Mouse (Mus musculus) WW6 (cell line): Measurements from ENCODE around the gene Atp10a.

Experiments
- DNase-seq: peaks from one replicate; pipeline ENCODE4 v3.0.0-alpha.2; 2013; ENCODE audit warnings: low read depth, low spot score

Atp10a gene

DNA sequence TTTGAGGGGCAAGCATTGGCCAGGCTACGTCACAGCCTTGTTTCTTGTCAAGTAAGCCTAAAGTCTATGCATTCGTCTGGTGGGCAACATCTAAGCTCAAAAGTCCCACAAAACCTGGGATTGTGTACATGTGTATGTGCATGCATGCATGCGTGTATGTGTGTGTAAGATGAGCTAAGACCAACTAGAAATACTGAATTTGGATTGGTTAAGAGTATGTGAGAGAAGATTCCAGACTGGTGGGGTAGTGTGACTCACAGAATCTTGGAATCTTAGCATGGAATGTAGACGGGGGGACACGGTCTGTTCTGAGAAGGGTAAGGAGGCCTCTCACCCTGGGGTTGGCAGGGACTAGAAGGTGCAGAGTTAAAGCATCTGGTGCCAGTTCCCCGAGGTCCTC lies at the start of gene Atp10a:
TSS of gene Atp10a (plus strand) at position 301 of the 400 bp plus-strand sequence.
- no peak for DNase-seq

DNA sequence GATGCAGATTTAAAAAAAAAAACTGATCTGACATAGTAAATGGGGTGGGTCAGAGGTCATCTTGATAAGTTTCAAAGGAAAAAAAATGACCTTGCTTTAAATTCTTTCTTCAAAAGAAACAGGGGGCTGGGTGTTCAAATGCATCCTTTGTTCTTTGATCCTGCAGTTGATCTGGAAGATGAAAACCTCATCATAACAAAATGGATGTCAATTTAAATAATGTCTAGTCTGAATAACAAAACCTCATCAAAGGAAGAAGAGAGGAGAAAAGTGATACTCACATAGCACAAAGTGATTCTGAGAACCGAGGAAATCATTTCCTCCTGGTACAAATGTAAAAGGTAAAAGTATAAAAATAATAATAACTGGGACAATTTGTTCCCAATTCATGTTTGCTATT lies 37.9 kb upstream of the Atp10a start:
- no peak for DNase-seq

DNA sequence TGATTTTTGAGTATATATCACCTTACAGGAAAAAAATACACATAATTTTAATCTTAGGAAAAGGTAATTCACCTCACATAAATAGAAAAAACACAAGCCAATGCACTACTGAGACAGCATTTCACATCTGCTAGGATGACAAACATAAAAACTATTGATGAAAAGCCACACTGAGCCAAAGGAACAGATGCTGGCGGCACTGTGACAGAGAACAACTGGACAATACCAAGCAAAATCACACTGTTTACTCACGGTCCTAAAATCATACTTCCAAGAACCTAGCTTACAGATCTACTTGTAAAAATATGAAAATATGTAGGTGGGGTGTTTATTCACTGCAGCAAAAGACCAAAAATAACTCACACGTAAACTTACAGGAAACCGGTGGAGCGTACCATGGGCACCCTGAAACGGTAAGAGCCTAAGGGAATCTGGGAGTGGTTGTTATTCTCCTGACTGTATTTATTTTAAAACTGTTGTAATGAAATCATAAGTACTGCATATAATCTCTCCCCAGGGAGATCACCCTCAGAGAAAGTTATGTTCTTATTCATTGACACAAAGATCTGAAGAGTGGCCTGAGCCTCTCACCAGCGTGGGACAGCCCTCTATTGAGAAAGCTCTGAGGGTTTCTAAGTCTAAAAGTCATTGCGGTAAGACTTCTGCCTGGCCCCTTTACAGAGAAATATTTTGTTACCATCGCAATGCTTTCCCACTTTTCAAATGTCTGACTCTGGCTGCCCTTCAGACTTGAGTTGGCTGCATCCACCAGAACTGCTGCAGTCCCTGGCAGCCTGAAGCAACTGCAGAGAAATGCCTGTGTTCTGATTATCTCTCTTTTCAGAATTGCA lies 29.4 kb upstream of the Atp10a start:
- no peak for DNase-seq

DNA sequence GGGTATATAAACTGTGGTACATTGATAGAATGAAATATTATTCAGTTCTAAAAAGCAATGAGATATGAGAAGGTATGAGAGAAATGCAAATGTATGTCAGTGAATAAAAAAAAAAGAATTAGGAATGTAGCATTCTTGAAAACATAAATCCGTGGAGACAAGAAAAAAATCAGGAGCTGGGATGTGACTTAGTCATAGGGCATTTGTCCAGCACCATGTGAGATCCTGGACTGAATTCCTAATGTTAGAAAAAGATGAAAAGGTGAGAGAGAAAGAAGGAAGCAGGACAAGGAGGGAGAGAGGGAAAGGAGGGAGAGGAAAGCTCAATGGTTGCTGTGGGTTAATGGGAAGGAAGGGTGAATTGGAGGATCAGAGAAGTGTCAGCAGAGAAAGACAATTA lies 28.6 kb upstream of the Atp10a start:
- DNase-seq = no peak

DNA sequence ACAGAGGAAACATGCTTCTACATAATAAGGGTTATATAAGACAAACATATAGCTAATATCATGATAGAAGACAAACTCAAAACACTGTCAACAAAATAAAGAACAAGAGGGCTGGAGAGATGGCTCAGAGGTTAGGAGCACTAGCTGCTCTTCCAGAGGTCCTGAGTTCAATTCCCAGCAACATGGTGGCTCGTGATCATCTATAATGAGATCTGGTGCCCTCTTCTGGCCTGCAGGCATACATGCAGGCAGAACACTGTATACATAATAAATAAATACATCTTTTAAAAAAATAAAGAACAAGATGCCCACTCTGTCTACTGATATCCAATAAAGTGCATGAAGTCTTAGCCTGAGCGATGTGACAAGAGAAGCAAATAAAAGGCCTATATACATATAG lies 26.7 kb upstream of the Atp10a start:
- no peak for DNase-seq

DNA sequence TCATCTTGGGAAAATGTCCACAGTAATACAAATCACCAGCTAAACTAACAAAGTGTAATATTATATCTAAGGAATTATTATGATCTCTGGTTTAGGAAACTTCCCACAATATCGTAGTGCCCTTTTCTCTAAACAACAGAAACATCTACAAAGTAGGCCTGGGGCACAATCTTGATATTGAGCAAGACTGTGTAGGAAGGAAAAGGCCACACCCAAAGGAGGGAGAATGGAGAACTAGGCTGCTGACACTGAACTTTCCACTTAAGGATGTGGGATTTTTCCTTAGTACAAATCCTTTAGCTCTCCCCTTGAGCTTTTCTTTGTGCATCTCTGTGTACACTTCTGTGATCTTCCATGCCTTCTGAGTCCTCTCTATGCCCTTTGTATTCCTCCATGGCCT lies 22.3 kb upstream of the Atp10a start:
- no peak for DNase-seq

DNA sequence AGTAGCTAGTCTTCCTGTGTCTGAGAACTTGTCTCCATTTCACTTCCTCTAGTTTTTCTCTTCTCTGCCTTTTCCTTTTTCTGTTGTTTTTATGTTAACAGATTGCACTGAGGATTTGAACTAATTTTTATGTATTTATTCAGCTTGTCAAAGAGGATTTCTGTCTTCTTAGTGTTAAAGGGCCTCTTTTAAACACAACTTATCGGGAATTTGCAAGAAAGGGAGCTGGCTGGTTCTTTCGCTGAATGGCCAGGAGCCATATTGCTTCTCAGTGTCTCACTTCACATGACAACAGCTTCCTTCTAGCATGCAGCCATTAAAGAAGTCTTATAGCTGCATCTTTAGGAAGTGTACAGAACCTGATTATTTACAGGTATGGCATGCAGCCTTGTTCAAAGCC lies 16.3 kb upstream of the Atp10a start:
- DNase-seq = no peak

DNA sequence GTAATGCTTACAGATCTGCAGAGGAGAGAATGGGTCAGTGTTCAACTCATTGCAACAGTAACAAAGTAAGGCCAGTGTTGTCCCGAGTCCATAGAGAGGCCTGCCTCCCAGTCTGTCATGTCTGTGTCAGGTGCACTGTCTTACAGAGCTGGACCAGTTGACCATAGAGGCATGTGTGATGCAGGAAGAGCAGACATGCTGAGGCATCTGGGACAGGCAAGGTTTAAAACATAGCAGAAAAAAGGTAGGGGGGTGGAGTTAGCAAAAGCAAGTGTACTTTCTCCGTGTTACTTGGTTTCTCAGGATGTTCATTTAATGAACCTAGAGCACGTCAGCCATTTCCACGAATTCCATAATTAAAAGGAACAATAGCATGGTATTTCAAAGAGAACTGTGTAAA lies 15.5 kb upstream of the Atp10a start:
- DNase-seq = no peak

DNA sequence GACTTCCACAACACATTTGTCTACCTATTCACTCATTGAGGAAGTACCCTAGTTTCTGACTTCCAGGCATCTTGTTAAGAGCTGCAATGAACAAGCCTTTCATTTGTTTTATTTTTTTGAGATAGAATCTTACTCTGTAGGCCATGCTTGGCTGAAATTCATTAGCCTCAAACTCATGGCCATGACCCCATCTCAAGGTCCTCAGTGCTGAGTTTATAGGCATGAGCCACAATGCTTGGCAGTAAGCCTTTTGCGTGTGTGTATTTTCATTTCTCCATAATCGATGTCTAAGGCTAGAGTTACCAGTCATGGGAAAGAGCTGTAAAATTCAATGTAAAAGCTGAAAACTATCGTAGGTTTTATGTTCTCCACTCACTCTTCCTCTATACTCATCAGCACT lies 14.1 kb upstream of the Atp10a start:
- DNase-seq = no peak

DNA sequence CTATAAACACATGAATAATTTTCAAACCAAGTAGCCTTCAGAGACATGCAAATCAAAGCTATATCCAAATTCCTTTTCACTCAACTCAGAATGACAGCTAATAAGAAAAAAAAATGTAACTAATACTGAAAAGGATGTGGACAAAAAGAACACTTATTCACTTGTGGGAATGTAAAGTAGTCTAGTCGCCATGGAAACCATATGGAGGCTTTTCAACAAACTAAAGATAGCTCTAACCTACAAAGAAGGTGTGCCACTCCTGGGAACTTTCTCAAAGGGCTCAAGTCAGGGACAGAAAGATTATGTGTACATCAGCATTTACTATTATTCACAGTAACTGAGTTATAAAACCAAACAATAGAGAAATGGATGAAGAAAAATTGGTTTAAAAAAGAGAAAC lies 8.6 kb upstream of the Atp10a start:
- no peak for DNase-seq

DNA sequence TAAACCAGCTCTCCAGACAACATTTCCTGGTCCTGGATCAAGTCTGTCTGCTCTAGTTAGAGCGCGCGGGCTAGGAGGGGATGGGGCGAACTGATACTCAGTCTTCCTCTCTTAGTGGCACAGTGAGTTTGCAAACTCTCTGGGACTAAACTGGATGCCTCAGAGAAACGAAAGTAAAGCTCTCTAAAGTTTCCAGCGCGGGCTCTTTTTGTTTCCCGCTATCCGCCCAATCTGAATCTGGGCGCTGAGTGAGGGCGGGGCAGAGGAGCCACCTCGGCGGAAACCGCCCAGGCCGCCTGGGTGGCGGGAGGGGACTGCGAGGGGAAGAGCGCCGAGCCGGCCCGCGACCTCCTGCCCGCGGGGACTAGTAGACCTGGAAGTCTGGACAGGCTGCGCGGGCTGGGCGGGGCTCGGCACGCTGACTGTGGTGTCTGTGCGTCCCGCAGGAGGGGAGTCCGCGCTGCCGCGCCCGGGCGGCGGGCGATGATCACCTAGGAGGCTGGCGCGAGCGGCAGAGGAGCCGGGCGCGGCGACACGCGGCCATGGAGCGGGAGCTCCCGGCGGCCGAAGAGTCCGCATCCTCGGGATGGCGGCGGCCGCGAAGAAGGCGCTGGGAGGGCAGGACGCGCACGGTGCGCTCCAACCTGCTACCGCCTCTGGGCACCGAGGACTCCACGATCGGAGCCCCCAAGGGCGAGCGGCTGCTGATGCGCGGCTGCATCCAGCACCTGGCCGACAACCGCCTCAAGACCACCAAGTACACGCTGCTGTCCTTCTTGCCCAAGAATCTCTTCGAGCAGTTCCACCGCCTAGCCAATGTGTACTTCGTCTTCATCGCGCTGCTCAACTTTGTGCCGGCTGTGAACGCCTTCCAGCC lies 2.2 kb downstream of the Atp10a start:
- peak; percentile 55 for DNase-seq

DNA sequence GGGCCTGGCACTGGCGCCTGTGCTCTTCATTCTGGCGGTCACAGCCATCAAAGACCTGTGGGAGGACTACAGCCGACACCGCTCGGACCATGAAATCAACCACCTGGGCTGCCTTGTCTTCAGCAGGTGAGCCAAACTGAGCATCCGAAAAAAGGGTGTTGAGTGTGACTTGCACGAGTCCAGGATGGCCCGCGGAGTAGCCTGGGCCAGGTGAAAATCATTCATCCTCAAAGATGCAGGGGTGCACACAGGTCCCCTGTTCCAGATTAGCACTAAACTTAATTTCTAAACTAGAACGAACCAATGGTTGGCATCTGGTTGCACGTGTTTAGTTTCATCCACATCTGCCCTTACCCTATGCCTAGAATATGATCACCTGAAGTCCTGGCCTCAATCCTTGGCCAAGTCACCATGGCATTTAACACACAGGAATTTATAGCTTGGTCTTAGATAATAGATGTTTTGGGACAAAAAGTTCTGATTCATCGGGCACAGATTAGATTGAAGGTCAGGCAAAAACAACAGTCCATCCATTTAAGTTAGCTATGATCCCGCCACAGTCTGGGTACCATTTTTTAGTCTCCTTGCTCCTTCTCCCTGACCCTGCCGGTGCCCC lies 2.9 kb downstream of the Atp10a start:
- no peak for DNase-seq

DNA sequence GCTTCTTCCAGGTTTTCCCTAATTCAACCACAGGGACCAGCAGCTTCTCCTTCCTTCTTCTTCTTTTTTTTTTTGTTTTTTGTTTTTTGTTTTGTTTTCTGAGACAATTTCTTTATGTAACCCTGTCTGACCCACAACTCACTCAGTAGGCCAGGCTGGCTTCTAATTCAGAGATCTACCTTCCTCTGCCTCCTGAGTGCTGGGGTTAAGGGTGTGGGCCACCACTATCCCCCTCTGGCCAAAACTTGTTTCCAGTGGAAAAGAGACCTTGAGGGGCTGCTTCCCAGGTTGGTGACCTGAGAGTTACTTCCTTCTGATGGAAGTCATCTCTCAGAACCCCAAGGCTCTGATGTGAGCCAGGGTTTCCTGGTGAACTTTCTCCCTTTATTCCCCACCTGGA lies 4.1 kb downstream of the Atp10a start:
- no peak for DNase-seq

DNA sequence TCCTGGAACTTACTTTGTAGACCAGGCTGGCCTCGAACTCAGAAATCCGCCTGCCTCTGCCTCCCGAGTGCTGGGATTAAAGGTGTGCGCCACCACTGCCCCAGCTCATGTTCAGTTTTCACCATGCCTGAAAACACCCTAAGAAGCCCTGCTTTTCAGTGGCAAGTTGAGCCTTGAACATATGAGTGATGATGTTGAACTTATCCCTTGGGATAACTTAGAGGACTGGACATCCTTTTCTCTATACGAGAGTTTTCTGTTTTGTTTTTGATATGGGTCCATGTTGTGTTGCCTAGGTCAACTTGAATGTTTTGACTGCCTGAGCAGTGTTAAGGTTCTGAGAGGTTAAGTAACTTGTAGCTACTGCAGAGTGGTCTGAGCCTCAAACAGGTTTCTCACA lies 4.7 kb downstream of the Atp10a start:
- no peak for DNase-seq

DNA sequence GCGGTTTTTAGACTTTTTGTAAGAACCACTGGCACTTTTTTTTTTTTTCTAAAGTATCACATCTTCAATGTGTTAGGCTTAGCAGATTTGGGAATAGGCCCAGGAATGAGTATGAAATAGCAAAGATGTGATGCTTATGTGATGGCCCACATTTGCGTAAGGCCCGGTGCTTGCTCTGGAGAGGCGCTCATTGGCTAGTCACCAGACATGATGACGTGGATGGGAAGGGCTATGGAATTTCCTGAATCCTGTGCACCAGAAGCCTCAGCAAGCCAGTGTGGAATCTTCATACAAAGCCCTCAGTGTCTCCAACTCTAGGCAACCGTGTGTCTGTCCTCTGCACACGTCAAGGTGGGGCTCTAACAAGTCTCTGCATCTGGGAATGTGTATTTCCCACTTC lies 5.1 kb downstream of the Atp10a start:
- no peak for DNase-seq

DNA sequence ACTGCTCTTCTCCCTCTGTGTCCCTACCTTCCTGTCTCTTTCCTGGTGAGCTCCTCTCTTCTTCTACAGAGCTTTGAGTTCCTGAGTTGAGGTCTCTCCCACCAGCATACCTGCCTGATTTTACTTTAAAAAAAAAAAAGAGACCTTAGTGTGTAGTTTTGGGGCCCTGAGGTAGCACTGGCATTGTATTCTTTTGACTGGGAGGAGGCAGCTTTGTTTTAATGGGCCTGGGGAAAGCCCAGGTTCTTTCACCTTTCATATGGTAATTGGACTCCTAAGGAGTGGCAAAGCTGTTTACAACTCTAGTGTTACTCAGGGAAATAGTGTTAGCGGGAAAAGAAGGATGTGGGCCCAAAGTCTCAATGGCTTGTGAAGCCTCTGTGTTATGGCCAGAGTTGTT lies 12.7 kb downstream of the Atp10a start:
- peak; percentile 52 for DNase-seq

DNA sequence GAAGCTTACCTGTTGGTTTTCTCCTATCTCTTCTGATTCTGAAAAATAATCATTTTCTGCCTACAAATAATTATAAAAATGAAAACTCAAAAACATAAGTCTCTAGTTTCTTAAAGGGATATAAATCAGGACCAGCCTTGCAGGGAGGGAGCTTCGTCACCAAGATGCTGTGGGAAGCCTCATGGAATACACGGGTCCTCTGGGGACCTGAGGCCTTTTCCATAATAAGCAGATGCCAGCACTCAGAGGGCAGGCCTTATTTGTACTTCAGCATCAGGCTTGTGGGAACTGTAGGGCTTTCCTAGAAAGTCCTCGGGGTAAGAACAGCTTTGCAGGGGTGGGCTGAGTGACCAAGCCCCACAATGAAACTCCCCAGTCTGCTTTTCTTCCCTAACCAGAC lies 20.1 kb downstream of the Atp10a start:
- no peak for DNase-seq

DNA sequence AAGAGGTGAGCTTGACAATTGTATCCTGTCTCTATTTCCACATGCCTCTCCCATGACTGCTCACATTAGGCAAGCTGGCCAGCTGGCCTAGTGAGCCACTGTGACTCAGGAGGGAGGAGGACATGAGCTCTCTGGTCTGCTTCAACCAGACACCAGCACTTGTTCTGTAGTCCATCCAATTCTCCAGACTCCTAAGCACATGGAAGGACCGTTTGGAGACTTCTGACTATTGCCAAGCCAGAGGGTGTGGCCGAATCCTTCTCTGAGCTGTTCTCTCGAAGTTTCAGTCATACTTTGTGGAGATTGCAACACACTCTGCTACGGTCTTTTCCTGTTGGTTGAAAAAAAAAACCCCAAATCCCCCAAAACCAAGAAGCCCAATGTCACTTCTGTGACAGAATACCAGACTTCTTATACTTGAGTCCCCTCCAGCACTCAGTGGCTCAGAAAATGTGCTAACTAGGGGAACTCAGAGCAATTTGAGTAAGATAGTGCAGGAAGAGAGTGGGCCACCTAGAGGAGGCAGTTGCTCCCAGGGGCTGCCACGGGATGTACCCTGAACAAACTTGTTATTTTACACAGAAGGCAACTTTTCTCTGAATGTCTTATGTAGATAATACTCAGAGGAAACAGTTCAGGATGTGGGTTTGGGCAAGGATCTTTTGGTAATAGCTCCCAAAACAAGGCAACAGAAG lies 21.3 kb downstream of the Atp10a start:
- DNase-seq = no peak

DNA sequence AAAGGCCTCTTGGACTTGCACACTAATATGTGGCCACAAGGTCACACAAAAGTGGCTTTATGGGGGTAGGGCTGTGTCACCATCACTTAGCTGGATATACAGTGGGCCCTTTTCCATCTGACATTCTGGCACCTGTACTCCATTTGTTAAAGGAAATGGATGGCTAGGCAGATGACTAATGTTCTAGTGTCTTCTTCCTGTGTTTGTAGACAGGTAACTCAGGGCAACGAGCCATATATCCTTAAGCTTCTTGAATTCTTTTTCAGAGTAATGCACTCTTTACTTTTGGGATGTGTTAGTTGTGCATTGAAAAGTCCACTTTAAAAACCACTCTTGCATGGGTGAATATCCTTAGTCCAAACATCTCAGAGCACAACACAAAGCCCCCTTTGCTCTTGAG lies 30.0 kb downstream of the Atp10a start:
- DNase-seq = no peak

DNA sequence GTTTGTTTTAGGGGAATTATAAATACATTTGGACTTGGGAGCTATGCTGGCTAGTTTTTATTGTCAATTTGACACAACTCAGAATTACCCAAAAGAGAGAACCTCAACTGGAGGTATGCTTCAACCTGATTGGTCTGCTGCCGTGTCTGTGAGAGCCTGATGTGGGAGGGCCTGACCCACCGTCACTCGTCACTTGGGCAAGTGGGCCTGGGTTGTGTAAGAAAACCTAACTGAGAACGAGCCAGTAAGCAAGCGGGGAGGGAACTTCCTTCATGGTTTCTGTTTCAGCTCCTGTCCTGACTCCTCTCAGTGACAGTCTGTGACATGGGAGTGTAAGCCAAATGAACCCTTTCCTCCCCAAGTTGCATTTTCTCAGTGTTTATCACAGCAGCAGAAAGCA lies 30.6 kb downstream of the Atp10a start:
- no peak for DNase-seq

DNA sequence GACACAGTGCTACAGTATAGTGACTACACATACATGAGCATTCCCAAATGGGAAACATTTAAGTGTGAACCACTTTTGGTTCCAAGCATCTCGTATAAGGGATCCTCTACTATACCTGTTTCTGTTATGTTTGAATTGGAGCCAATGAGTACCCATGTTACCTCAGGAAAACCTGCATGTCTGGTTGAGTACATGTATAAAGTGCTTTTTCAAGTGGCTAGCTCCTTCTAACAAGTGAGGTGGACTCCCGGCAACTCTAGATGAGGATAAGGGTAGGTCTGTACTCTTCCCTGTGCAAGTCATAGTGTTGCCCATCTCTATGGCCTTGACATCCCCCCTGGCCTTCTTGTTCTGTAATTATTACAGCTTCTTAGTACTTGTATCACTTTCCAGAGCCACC lies 31.0 kb downstream of the Atp10a start:
- no peak for DNase-seq
